Mouse (Mus musculus) heart, embryonic 16.5 days (tissue): ENCODE results near the gene Trpv2. TPM values are rescaled to one million over a fixed set of nuclear protein-coding genes. Genes with fewer than 3 reads are reported as not detected.

Experiments used
- ATAC-seq: fragments of 200-750 bp; cut with Nextera tagmentation; replicated peaks from 2 replicates; pipeline ENCODE4 v1.8.0; 2017; ENCODE audit warnings: moderate number of reproducible peaks; ENCODE audit not compliant: insufficient read depth, low FRiP score; ENCODE audit errors: extremely low read depth
- H3K27ac ChIP-seq: fragments of 300-500 bp; sonication (generic); 2 replicates; pipeline ENCODE4 v1.5.1; 2014; ENCODE audit warnings: mild to moderate bottlenecking, low read length, control low read depth, moderate library complexity
- H3K27me3 ChIP-seq: fragments of 300-500 bp; sonication (generic); 2 replicates; pipeline ENCODE4 v1.6.1; 2014; ENCODE audit warnings: low read length, mixed read lengths; ENCODE audit not compliant: control insufficient read depth, insufficient read depth
- H3K36me3 ChIP-seq: fragments of 300-500 bp; sonication (generic); 2 replicates; pipeline ENCODE4 v1.6.1; 2014; ENCODE audit not compliant: control insufficient read depth, insufficient read depth
- H3K4me1 ChIP-seq: fragments of 300-500 bp; sonication (generic); 2 replicates; pipeline ENCODE4 v1.6.1; 2014; ENCODE audit warnings: low read length, mixed read lengths; ENCODE audit not compliant: control insufficient read depth, insufficient read depth
- H3K4me2 ChIP-seq: fragments of 300-500 bp; sonication (generic); 2 replicates; pipeline ENCODE4 v1.6.1; 2014; ENCODE audit warnings: low read depth, mild to moderate bottlenecking, control low read depth, low read length
- H3K4me3 ChIP-seq: fragments of 300-500 bp; sonication (generic); 2 replicates; pipeline ENCODE4 v1.5.1; 2014; ENCODE audit warnings: mild to moderate bottlenecking, control low read depth, low read length
- H3K9ac ChIP-seq: fragments of 300-500 bp; sonication (generic); 2 replicates; pipeline ENCODE4 v1.6.1; 2014; ENCODE audit warnings: low read length, control low read depth
- H3K9me3 ChIP-seq: fragments of 300-500 bp; sonication (generic); replicated peaks from 2 replicates; pipeline ENCODE4 v1.6.1; 2016; ENCODE audit warnings: low read length; ENCODE audit not compliant: control insufficient read depth
- WGBS: fragments of 180-500 bp; shearing (Covaris S2); extraction: QIAGEN DNeasy Blood & Tissue Kit; methylation state at CpG from one replicate; pipeline ENCODE4 v1.1.7; 2014; 5-methylcytosine and 5-hydroxymethylcytosine counted together
- polyA plus RNA-seq: library from polyadenylated mRNA; unstranded; fragments of >200 nt; fragmentation: Nextera tagmentation; extraction: Ambion mirVana; gene quantifications from 2 replicates; pipeline ENCODE4 v1.2.1, GENCODE M21; 2015

Trpv2 gene
- polyA plus RNA-seq, 1 experiment from 2014 or later = 6.8 TPM

- Histone ChIP-seq H3K4me2 (peak overlapping the region; percentile 47), H3K27me3 (no peaks in the 10 kb centered on the region), H3K4me1 (peaks cover 8% of the 10 kb centered on the region), H3K9ac (peak overlapping the region; percentile 39; the same call in 1 of the 2 replicates), H3K9me3 (no peaks in the 10 kb centered on the region), H3K36me3 (peaks cover 16% of the 10 kb centered on the region), H3K27ac (peak overlapping the region; percentile 51), H3K4me3 (no peak overlapping the region)
- WGBS = 24% methylated on average over 19 of the region's 19 CpGs
- peak; percentile 87 for ATAC-seq
Measured at GRCm38 (mm10) chr11:62613657-62614365, 39.5 kb downstream of the Trpv2 start.

DNA sequence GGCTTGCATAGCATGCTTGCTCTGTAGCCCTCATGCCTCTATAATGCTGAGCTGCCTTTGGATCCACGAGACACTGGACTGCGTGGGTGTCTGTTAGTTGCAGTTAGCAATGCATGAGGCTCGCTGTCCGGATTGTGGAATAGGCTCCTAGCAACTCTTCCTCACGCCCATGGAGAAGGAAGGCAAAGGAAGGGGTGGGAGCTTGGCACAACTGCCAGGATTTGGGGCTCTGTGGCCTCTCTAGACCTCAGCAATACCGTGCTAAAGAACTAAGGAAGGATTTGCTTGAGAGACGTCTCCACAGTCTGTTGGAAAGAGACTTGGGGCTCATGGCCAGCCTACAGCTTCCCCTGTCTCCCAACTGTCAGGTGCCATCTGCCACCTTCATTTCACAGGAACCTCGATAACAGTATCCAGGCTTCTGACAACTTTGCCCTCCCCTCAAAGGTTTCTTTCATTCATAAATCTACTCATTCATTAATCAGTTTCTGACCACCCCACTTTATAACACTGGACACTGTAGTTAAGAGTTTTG is 40.7 kb downstream of the Trpv2 start:
- no peaks in the 10 kb centered on the region for H3K9me3 ChIP-seq
- peaks cover 8% of the 10 kb centered on the region for H3K4me1 ChIP-seq
- WGBS = 84% methylated on average over 8 of the region's 8 CpGs
- H3K36me3 ChIP-seq = peaks cover 24% of the 10 kb centered on the region
- no peak overlapping the region for H3K9ac ChIP-seq
- H3K27ac ChIP-seq = no peak overlapping the region
- ATAC-seq = no peak
- no peak overlapping the region for H3K4me2 ChIP-seq
- no peaks in the 10 kb centered on the region for H3K27me3 ChIP-seq
- no peak overlapping the region for H3K4me3 ChIP-seq

DNA sequence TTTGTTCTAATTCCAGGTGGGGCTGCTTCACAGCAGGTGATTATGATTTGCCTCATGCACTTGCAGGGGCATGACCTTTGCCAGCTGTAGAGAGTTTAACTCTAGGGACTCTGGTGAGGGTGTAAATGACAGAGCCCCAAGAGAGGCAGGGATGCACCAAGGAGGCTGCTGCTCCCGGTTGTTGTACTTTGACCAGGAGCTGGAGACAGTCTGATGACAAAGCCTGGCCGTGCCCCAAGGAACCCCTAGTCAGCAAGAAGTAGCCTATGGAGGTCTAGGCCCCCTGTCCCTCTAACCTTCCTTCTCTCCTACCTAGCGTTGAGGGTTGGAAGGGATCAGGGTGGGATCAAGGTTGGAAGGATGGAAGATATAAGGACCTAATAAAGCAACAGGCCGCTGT is 41.2 kb downstream of the Trpv2 start:
- Histone ChIP-seq H3K4me2 (no peak overlapping the region), H3K9me3 (no peaks in the 10 kb centered on the region), H3K4me3 (no peak overlapping the region), H3K27me3 (no peaks in the 10 kb centered on the region), H3K36me3 (peaks cover 24% of the 10 kb centered on the region), H3K27ac (no peak overlapping the region), H3K9ac (no peak overlapping the region), H3K4me1 (peaks cover 8% of the 10 kb centered on the region)
- 85% methylated on average over 4 of the region's 4 CpGs for WGBS
- ATAC-seq = no peak

DNA sequence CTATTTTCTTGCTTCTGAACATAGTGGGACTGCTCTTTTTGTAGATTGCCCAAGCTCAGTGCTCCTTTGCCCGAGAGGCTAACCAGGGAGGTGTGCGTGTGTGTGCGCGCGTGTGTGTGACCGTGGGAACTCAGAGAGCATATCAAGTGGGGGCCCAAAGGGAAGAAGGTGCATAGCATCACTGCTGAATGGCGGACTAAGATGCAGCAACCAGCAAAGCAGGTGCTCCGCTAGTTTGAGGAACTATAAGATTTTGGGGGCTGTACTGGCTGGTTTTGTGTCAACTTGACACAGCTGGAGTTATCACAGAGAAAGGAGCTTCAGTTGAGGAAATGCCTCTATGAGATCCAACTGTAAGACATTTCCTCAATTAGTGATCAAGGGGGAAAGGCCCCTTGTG is 46.8 kb downstream of the Trpv2 start:
- Histone ChIP-seq H3K4me3 (no peak overlapping the region), H3K9me3 (no peaks in the 10 kb centered on the region), H3K4me2 (no peak overlapping the region), H3K27me3 (no peaks in the 10 kb centered on the region), H3K27ac (no peak overlapping the region), H3K36me3 (peaks cover 18% of the 10 kb centered on the region), H3K9ac (no peak overlapping the region), H3K4me1 (peaks cover 19% of the 10 kb centered on the region)
- no peak for ATAC-seq
- WGBS = 86% methylated on average over 8 of the region's 8 CpGs

DNA sequence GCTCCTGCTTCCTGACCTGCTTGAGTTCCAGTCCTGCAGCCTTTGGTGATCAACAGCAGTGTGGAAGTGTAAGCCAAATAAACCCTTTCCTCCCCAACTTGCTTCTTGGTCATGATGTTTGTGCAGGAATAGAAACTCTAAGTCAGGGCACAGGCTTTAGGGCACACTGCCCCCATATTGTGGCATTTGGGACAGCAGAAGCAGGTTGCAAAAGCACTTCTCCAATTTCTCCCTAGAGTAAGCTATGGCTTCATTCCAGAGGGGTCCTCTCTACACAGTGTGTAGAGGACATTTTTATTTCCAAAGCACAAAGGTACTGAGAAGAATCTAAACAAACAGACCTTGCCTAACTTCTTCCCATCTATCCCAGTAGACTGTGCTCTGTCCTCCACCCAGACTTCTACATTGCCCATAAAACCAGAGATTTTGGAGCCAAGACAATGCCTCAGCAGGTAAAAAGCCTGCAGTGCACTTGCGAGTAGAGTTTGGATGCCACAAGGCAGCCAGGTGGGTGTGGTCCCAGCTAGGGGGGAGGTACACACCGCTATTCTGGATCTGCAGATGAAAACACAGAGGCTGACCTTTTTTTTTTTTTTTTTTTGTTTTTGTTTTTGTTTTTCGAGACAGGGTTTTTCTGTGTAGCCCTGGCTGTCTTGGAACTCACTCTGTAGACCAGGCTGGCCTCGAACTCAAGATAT is 47.4 kb downstream of the Trpv2 start:
- H3K4me1 ChIP-seq = peaks cover 20% of the 10 kb centered on the region
- H3K9me3 ChIP-seq = no peaks in the 10 kb centered on the region
- H3K27ac ChIP-seq = 0 out of 2 replicates have a peak overlapping the region, but pooled peaks have one; percentile 4
- no peak overlapping the region for H3K4me2 ChIP-seq
- H3K9ac ChIP-seq = no peak overlapping the region
- H3K36me3 ChIP-seq = peaks cover 21% of the 10 kb centered on the region
- ATAC-seq = no peak
- no peaks in the 10 kb centered on the region for H3K27me3 ChIP-seq
- no peak overlapping the region for H3K4me3 ChIP-seq
- 78% methylated on average over 4 of the region's 4 CpGs for WGBS

DNA sequence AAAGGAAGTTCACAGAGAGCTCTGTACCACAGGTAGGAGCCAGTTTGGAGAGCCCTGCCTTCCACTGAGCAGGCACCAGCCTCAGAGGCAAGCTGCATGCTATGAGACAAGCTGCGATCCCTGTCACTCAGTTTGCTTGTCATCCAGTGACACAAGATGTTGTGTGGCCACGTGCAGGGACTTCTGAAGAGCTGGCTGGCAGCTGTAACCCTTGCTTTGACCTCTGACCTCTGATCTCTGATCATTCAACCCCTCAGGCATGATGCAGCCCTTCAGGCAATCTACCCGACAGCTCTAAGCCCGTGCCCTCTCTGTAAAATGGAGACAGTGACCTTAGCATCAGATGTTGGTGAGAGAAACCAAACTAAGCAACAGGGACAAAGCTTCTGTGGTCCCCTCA is 48.6 kb downstream of the Trpv2 start:
- no peaks in the 10 kb centered on the region for H3K9me3 ChIP-seq
- ATAC-seq = no peak
- H3K4me1 ChIP-seq = peaks cover 23% of the 10 kb centered on the region
- H3K36me3 ChIP-seq = peaks cover 13% of the 10 kb centered on the region; the same call in 1 of the 2 replicates
- no peak overlapping the region for H3K9ac ChIP-seq
- H3K27me3 ChIP-seq = no peaks in the 10 kb centered on the region
- H3K4me3 ChIP-seq = no peak overlapping the region
- no peak overlapping the region for H3K4me2 ChIP-seq
- 73% methylated on average over 4 of the region's 4 CpGs for WGBS
- H3K27ac ChIP-seq = no peak overlapping the region

DNA sequence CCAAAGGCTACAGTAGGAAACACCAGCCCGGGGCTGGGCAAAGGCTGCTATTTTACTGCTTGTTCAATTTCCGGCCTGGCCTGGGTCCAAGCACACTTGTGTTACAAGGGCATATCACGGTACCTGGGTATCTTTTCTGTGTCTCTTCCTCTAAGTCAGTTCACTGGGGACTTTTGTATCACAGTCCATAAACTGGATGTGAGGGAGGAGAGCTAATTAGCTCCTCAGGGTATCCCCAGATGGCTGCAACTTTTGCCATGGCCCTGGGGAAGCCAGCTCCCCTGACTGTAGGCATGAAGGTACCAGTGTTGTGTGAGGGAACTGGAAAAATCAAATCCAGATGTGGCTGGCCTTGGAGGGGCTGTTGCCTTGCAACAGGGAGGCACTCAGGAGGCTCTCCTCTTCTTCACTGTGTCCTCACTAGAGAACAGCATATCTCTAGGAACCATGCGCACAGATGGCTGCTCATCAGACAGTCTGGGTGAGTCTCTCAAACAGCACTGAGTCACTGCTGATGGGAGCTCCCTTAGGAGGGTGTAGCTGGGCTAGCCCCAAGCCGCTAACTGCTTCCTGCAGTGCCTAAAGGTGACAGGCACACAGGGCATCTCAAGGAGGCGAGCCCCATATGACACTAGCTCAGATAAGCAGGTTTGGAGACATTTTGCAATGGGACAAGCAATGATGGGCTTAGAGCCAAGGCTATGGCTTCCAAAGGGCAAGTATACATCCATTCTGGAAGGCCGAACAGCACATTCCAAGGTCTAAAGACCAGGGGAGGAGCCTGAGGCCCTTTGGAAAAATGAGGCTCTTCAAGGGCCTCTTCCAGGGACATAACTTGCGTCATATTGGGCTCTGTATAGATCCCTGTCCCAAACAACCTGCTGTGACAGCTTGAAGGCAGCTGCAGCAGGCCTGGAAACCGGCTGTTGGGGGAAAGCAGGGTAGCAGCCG is 50.3 kb downstream of the Trpv2 start:
- ATAC-seq = peak; percentile 34
- peaks cover 38% of the 10 kb centered on the region for H3K4me1 ChIP-seq
- 32% methylated on average over 10 of the region's 10 CpGs for WGBS
- H3K36me3 ChIP-seq = 0 out of 2 replicates have a peak, but pooled peaks cover 5% of the 10 kb centered on the region
- peak overlapping the region; percentile 30 for H3K27ac ChIP-seq
- H3K27me3 ChIP-seq = no peaks in the 10 kb centered on the region
- H3K4me3 ChIP-seq = no peak overlapping the region
- H3K9me3 ChIP-seq = no peaks in the 10 kb centered on the region
- no peak overlapping the region for H3K9ac ChIP-seq
- H3K4me2 ChIP-seq = no peak overlapping the region

DNA sequence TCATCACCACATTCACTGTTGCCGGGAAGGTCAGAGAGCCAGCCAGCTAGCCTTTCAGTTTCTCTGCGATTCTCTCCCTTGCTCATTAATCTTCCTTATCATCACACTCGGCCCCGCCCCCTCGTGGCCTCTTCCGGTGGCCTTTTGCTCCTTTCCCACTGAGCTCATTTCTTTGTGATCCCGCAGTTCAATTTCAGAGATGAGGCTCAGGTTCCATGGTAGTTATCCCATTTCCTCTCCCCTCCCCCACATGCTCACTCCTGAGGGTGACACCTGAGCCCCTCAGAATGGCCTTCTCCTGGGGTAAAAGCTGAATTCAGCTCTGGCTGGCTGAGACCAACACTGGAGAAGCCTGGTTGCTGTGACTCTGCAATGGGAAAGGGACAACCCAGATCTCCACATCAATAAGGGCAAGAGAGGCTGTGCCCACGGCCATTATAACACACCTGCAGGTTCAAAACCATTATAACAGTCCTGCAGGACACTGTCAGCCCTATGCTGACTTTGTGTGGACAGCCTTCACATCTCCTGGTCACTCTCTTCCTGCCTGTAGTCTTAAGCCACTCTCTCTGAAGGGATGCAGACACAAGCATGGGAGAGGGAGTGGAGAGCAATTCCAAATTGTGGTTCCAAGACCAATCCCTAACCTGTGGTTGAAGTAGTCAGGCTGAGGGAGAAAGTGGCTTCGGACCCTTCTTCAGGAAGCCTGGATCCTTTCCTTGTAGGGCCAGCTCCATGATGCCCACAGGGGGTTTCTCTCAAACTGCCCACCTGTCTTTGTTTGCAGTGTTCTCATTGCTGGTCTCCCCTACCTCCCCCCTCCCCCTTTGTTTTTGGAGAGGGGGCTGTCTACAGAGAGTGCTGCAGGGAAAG is 55.3 kb downstream of the Trpv2 start:
- WGBS = 9% methylated on average over 9 of the region's 9 CpGs
- ATAC-seq = no peak
- Histone ChIP-seq H3K36me3 (0 out of 2 replicates have a peak, but pooled peaks cover 5% of the 10 kb centered on the region), H3K9me3 (no peaks in the 10 kb centered on the region), H3K9ac (peak overlapping the region; percentile 32; the same call in 1 of the 2 replicates), H3K4me3 (no peak overlapping the region), H3K4me1 (peaks cover 54% of the 10 kb centered on the region), H3K27me3 (no peaks in the 10 kb centered on the region), H3K4me2 (peak overlapping the region; percentile 36), H3K27ac (peak overlapping the region; percentile 41; the same call in 1 of the 2 replicates)
